ENCODE assay signal across 9 mouse cellular contexts in genomic region chr2:38433736-38434135, GRCm38 (mm10).
DNase-seq lines count a peak whose midpoint lies in the region; ATAC-seq and TF ChIP-seq lines count a peak whose summit lies in the region.
"Had no signal": no experiment of that assay in that cellular context is flagged by ENCODE, and none has a peak within 500 bp of the region (broad histone marks: within the 10 kb centered on the region; RNA-seq: fewer than 3 reads in every experiment).

No protein-coding gene starts in this region.

- H3K4me1 ChIP-seq in heart, adult 2 months (ENCODE audit: control insufficient read depth, insufficient read depth, low read length): no peaks in the 10 kb centered on the region
- H3K4me1 ChIP-seq in hindbrain, embryonic 12.5 days: peaks cover 3% of the 10 kb centered on the region; the same call in 1 of the 2 replicates
- H3K4me1 ChIP-seq: neural tube, embryonic 12.5 days had no signal

- ATAC-seq in hindbrain, embryonic 12.5 days (ENCODE audit: low FRiP score): no peak

- no peak overlapping the region for H3K4me3 ChIP-seq in heart, adult 2 months
- H3K4me3 ChIP-seq in hindbrain, embryonic 12.5 days: no peak overlapping the region
- H3K4me3 ChIP-seq: neural tube, embryonic 12.5 days had no signal

- H3K27me3 ChIP-seq in heart, adult 2 months (ENCODE audit: control insufficient read depth, insufficient read depth, low read length): no peaks in the 10 kb centered on the region
- H3K27me3 ChIP-seq in hindbrain, embryonic 12.5 days: no peaks in the 10 kb centered on the region; the same call in 1 of the 2 replicates

- no peak overlapping the region for H3K27ac ChIP-seq in heart, adult 2 months
- H3K27ac ChIP-seq in hindbrain, embryonic 12.5 days: no peak overlapping the region
- H3K27ac ChIP-seq: neural tube, embryonic 12.5 days had no signal

- H3K79me2 ChIP-seq in heart, adult 2 months (replicated peaks; ENCODE audit: control insufficient read depth, insufficient read depth, low read length): no peaks in the 10 kb centered on the region

- no peak for TF ChIP-seq EP300 in heart, adult 2 months (IDR thresholded peaks at IDR 0.05; ENCODE audit: insufficient read depth, low read depth, low read length)

- no peaks in the 10 kb centered on the region for H3K36me3 ChIP-seq in heart, adult 2 months (ENCODE audit: control insufficient read depth, insufficient read depth, low read length)
- no peaks in the 10 kb centered on the region for H3K36me3 ChIP-seq in hindbrain, embryonic 12.5 days
- H3K36me3 ChIP-seq: neural tube, embryonic 12.5 days had no signal

- intact Hi-C loops in heart, adult 2 months (cut with DNase I): loop anchor here (5.0 kb wide), 1 partner anchor 84 kb away; no protein-coding TSS in a partner anchor
- intact Hi-C loops in heart, postnatal 25 days (cut with DNase I): loop anchor here (5.0 kb wide), 1 partner anchor 304 kb away; no protein-coding TSS in a partner anchor
- intact Hi-C loops in left cerebral cortex, postnatal 36 days (cut with DNase I): no loop called here

- TF ChIP-seq POLR2A in heart, adult 2 months (IDR thresholded peaks at IDR 0.05; ENCODE audit: insufficient read depth, low read depth, low read length): no peak

- 2% methylated on average over 3 of the region's 3 CpGs for WGBS in heart, adult 2 months
- WGBS in hindbrain, embryonic 12.5 days: 9% methylated on average over 3 of the region's 3 CpGs

- H3K9ac ChIP-seq in heart, adult 2 months (ENCODE audit: low read depth, low read length): no peak overlapping the region
- no peak overlapping the region for H3K9ac ChIP-seq in hindbrain, embryonic 12.5 days
- H3K9ac ChIP-seq: neural tube, embryonic 12.5 days had no signal

- DNase-seq in heart, adult 2 months: no peak
- no peak for DNase-seq in heart, postnatal 25 days (ENCODE audit: low spot score)
- DNase-seq in 416B (ENCODE audit: low read depth): peak; percentile 66
- DNase-seq in MEL-GATA-1-ER (ENCODE audit: extremely low read depth, low read depth): peak; percentile 2
- DNase-seq in induced T-regulatory cell, adult 2 months (ENCODE audit: low read depth): peak; percentile 60
- DNase-seq in left cerebral cortex, postnatal 36 days (ENCODE audit: low spot score in 2 of 2): no peak
- no peak for DNase-seq in adrenal gland, adult 8-10 months

- no peaks in the 10 kb centered on the region for H3K9me3 ChIP-seq in hindbrain, embryonic 12.5 days (replicated peaks)
- H3K9me3 ChIP-seq: neural tube, embryonic 12.5 days had no signal

- peak; percentile 75 for TF ChIP-seq CTCF in heart, adult 2 months (IDR thresholded peaks at IDR 0.05)

- no peak overlapping the region for H3K4me2 ChIP-seq in hindbrain, embryonic 12.5 days (replicated peaks)
- H3K4me2 ChIP-seq: neural tube, embryonic 12.5 days had no signal

Comparison
In these comparisons a context has a peak if more than half of its experiments do, and no peak if none do; other contexts are left out.
1. DNase-seq: peak in 416B (single experiment), MEL-GATA-1-ER (single experiment) and induced T-regulatory cell, adult 2 months (single experiment); none in heart, adult 2 months (0 of 2), heart, postnatal 25 days (single experiment), left cerebral cortex, postnatal 36 days (0 of 2) and adrenal gland, adult 8-10 months (single experiment).